Mouse (Mus musculus) ES-E14 (cell line): ENCODE results near the gene Gm12248.

Experiments
- MAFK ChIP-seq: IDR thresholded peaks from 2 replicates; pipeline ENCODE4 v1.6.1; 2014; ENCODE audit warnings: mild to moderate bottlenecking, low read depth, low read length, inconsistent platforms; ENCODE audit not compliant: insufficient read depth
- ZNF384 ChIP-seq: IDR thresholded peaks from 2 replicates; pipeline ENCODE4 v1.6.1; 2012; ENCODE audit warnings: low read depth, low read length, inconsistent platforms

GRCm38 (mm10) chr11:58015339-58015738 lies 77.6 kb downstream of the Gm12248 start:
- no peak for TF ChIP-seq ZNF384
- no peak for TF ChIP-seq MAFK
